Mouse (Mus musculus) ZHBTc4 (cell line): ENCODE measurements around the gene Pym1.

Experiments
- DNase-seq: peaks from one replicate; pipeline ENCODE4 v3.0.0-alpha.2; 2011; ENCODE audit warnings: low read depth, low spot score

Gene Pym1

DNA sequence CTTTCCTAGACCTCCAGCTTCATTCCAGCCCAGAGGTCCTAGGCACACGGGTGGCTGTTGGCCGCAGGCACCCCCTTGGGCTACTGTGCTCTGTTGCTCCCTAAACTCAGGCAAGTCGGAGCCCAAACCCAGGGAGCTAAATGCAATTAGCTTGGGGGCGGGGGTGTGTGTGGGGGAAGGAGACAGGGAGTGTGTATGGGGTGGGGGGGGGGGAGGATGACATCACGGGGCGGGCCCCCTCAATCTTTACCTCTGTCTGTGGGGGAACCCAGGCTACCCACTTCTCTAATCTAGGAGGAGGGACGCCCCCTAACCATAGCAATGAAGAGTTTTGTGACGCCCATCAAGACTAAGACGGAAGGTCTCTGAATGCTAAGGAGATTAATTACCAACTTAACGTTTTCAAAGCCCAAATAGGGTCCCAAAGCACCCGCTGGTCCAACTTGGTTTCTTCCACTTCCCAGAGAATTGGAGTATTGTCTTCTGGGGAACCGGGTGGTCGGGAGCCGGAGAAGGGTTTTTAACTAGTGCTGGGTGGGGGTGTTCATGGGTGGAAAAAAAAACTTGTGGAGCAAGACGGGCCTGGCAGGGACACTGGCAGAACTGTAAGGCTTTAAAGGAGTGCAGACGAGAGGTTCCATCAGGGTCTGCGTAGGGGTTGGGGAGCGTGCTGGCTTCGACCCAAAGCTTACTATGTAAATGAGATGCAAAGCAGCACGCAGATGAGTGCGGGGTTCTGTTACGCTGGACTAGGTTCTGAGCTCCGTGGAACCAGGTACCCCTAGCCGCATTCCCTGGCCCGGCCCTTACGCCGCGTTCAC is 56.8 kb downstream of the Pym1 start, which contains the start of gene Tmem198b:
Gene Tmem198b (minus strand): TSS at position 100 of the 821 bp plus-strand sequence.
- peak; percentile 77 for DNase-seq

DNA sequence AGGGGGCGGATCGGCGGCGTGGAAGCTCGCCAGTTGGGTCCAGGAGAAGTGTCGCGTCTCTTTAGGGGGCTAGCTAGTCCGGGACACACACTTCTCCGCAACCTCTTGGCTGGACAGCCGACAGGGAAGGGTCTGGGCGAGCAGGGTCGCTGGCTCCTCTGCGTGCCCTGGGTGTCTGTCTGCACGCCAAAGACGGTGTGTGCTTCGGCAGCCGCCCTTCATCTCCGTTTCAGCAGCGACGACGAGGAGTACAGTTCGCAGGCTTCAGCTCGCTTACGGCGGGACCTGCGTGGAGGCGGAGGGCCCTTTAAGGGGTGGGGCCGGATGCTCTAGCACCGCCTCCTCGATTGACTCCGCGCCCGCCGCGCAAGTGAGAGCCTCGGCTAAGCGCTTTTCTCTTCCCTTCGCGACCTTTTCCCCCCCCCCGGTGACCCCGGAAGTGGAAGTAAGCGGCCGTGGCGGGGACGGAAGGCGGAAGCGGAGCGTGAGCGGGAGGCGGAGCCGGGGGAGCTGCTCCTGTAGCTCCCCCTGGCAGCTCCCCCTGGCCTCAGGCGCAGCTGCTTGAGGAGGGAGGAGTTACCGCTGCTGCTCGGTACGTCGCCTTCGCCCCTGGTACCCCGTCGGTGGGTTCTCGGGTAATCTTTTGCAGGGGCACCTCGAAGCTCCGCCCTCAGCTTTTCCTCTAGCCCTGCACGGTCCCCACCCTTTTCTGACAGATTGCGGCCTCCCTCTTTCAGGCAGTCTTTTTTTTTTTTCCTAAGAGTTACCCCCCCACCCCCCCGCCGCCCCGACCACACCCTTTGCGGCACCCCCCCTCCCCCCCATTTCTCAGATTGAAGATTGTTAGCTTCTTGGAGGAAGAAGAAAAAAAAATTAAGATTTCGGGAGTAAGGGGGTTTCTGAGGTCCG is 57.7 kb downstream of the Pym1 start:
- DNase-seq = peak; percentile 99

DNA sequence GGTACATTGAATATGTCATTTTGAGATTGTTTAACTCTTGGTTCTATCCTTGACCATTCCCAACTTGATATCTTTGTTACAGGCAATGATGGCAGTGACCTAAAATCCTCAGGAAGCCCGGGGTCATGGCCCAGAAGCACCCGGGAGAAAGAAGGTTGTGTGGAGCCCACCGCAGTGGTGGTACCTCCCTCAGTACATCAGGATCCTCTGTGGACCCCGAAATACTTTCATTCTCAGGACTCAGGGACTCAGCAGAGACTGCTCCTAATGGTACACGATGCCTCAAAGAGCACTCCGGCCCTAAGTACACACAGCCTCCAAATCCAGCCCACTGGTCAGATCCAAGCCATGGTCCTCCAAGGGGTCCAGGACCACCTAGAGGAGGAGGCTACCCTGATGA is 58.4 kb downstream of the Pym1 start:
- DNase-seq = no peak

DNA sequence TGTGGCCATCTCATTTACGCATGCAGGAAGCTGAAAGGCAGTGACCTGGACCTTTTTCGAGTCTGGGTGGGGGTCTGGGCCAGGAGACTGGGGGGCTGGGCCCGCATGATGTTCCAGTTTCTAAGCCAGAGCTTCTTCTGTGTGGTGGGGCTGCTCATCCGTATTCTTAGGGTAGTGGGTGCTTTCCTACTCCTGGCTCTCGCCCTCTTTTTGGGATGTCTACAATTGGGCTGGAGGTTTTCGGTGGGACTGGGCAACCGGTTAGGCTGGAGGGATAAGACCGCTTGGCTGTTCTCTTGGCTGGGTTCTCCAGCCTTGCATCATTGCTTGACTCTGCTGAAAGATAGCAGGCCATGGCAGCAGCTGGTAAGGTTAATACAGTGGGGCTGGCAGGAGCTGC is 59.3 kb downstream of the Pym1 start:
- no peak for DNase-seq
